Mouse (Mus musculus) neutrophil, adult 65 days (primary cell): ENCODE measurements around the gene Ppp1r14b. TPM values are rescaled to one million over a fixed set of nuclear protein-coding genes. Genes with fewer than 3 reads are reported as not detected.

ENCODE experiments used
- total RNA-seq: library from RNA; stranded (reverse); gene quantifications from 2 replicates; pipeline ENCODE4 v1.2.4, GENCODE M21; 2023

Ppp1r14b gene
- total RNA-seq, result 27.3 and 37.8 TPM in 2 replicates

GRCm38 (mm10) chr19:6974211-6975205 lies at the start of gene Ppp1r14b:
Ppp1r14b (plus strand) TSS chr19:6974968.

GRCm38 (mm10) chr19:6925307-6925573 lies 49.5 kb upstream of the Ppp1r14b start, which contains the start of gene Catsperz:
Catsperz (minus strand) TSS chr19:6925380.

GRCm38 (mm10) chr19:6934195-6934977 lies 40.4 kb upstream of the Ppp1r14b start, which contains the start of gene Kcnk4:
Kcnk4 (minus strand) TSS chr19:6934515.

GRCm38 (mm10) chr19:6941372-6942248 lies 33.2 kb upstream of the Ppp1r14b start, which contains the start of gene Bad:
Bad (plus strand) TSS chr19:6941861.

GRCm38 (mm10) chr19:6942249-6942691 lies 32.5 kb upstream of the Ppp1r14b start, which contains the start of gene Gpr137:
Gpr137 (minus strand) TSS chr19:6942480.

GRCm38 (mm10) chr19:6975537-6976521 lies 1.1 kb downstream of the Ppp1r14b start, which contains the start of gene Plcb3:
Plcb3 (minus strand) TSS chr19:6976470.

GRCm38 (mm10) chr19:6980381-6981093 lies 5.8 kb downstream of the Ppp1r14b start, which contains the start of gene Fkbp2:
Fkbp2 (minus strand) TSS chr19:6980501.

GRCm38 (mm10) chr19:6987061-6987903 lies 12.5 kb downstream of the Ppp1r14b start, which contains the start of gene Vegfb:
Vegfb (minus strand) TSS chr19:6987651.

GRCm38 (mm10) chr19:6992011-6992858 lies 17.5 kb downstream of the Ppp1r14b start, which contains the start of gene Dnajc4:
Dnajc4 (minus strand) TSS chr19:6992572.

GRCm38 (mm10) chr19:6996006-6996405 lies 21.2 kb downstream of the Ppp1r14b start, which contains the start of the genes Nudt22 and Trpt1:
Nudt22 (minus strand) TSS chr19:6996117.
Trpt1 (plus strand) TSS chr19:6996131.

GRCm38 (mm10) chr19:7019191-7019590 lies 44.4 kb downstream of the Ppp1r14b start, which contains the start of gene Fermt3:
Fermt3 (minus strand) TSS chr19:7019469.

Other genes with a start within 250 kb of the Ppp1r14b start
- gene Rps6ka4, start 134.3 kb upstream of the Ppp1r14b start, total RNA-seq, result 40.7 and 52.9 TPM in 2 replicates
- gene Ccdc88b, start 116.8 kb upstream of the Ppp1r14b start, total RNA-seq, result 135 and 214 TPM in 2 replicates
- 103 and 107 TPM in 2 replicates for gene Trmt112, start 65.3 kb upstream of the Ppp1r14b start, total RNA-seq
- gene Prdx5, start 64.9 kb upstream of the Ppp1r14b start, total RNA-seq, result 1,349 and 1,444 TPM in 2 replicates
- gene Esrra, start 53.2 kb upstream of the Ppp1r14b start, total RNA-seq, result 46.3 and 64.8 TPM in 2 replicates
- gene Catsperz, start 49.6 kb upstream of the Ppp1r14b start, total RNA-seq, result not detected in 2 replicates
- not detected in 2 replicates for gene Kcnk4, start 40.5 kb upstream of the Ppp1r14b start, total RNA-seq
- 15.1 and 19.9 TPM in 2 replicates for gene Bad, start 33.1 kb upstream of the Ppp1r14b start, total RNA-seq
- gene Gpr137, start 32.5 kb upstream of the Ppp1r14b start, total RNA-seq, result 24.4 and 33.5 TPM in 2 replicates
- 16.4 and 20.8 TPM in 2 replicates for gene Plcb3, start 1.5 kb downstream of the Ppp1r14b start, total RNA-seq
- 24.5 and 26.5 TPM in 2 replicates for gene Fkbp2, start 5.5 kb downstream of the Ppp1r14b start, total RNA-seq
- gene Vegfb, start 12.7 kb downstream of the Ppp1r14b start, total RNA-seq, result 4.9 and 5.2 TPM in 2 replicates
- 21.1 and 22.3 TPM in 2 replicates for gene Dnajc4, start 17.6 kb downstream of the Ppp1r14b start, total RNA-seq
- gene Nudt22, start 21.1 kb downstream of the Ppp1r14b start, total RNA-seq, result 12.6 and 14.2 TPM in 2 replicates
- gene Trpt1, start 21.2 kb downstream of the Ppp1r14b start, total RNA-seq, result 1.1 and 2.2 TPM in 2 replicates
- gene Fermt3, start 44.5 kb downstream of the Ppp1r14b start, total RNA-seq, result 210 and 229 TPM in 2 replicates
- gene Stip1, start 65.0 kb downstream of the Ppp1r14b start, total RNA-seq, result 32.9 and 38.8 TPM in 2 replicates
- gene Macrod1, start 81.8 kb downstream of the Ppp1r14b start, total RNA-seq, result 1.2 and 2.3 TPM in 2 replicates
- not detected in 2 replicates for gene Flrt1, start 130.8 kb downstream of the Ppp1r14b start, total RNA-seq
- gene Otub1, start 231.3 kb downstream of the Ppp1r14b start, total RNA-seq, result 88.8 and 94.1 TPM in 2 replicates
- 273 and 344 TPM in 2 replicates for gene Cox8a, start 242.6 kb downstream of the Ppp1r14b start, total RNA-seq